Mouse (Mus musculus) neural tube, embryonic 14.5 days (tissue): ENCODE measurements around the gene Rpl23. TPM values are rescaled to one million over a fixed set of nuclear protein-coding genes. Genes with fewer than 3 reads are reported as not detected.

ENCODE experiments used
- ATAC-seq: fragments of 200-750 bp; cut with Nextera tagmentation; 2 replicates; pipeline ENCODE4 v1.8.0; 2017; ENCODE audit warnings: low read depth, mild to moderate bottlenecking, moderate TSS enrichment, moderate library complexity
- H3K27ac ChIP-seq: fragments of 300-500 bp; sonication (generic); 2 replicates; pipeline ENCODE4 v1.5.1; 2014; ENCODE audit warnings: low read depth, mild to moderate bottlenecking, control low read depth, low read length, moderate library complexity, mixed read lengths
- H3K27me3 ChIP-seq: fragments of 300-500 bp; sonication (generic); 2 replicates; pipeline ENCODE4 v1.6.1; 2014; ENCODE audit warnings: low read length; ENCODE audit not compliant: control insufficient read depth, insufficient read depth
- H3K36me3 ChIP-seq: fragments of 300-500 bp; sonication (generic); 2 replicates; pipeline ENCODE4 v1.6.1; 2014; ENCODE audit warnings: low read length, mixed read lengths; ENCODE audit not compliant: control insufficient read depth, insufficient read depth
- H3K4me1 ChIP-seq: fragments of 300-500 bp; sonication (generic); 2 replicates; pipeline ENCODE4 v1.6.1; 2014; ENCODE audit warnings: low read length; ENCODE audit not compliant: control insufficient read depth, insufficient read depth
- H3K4me2 ChIP-seq: fragments of 300-500 bp; sonication (generic); 2 replicates; pipeline ENCODE4 v1.6.1; 2014; ENCODE audit warnings: mild to moderate bottlenecking, low read depth, low read length, control low read depth
- H3K4me3 ChIP-seq: fragments of 300-500 bp; sonication (generic); 2 replicates; pipeline ENCODE4 v1.5.1; 2014; ENCODE audit warnings: low read depth, low read length, control low read depth, mixed read lengths
- H3K9ac ChIP-seq: fragments of 300-500 bp; sonication (generic); replicated peaks from 2 replicates; pipeline ENCODE4 v1.6.1; 2014; ENCODE audit warnings: low read depth, mild to moderate bottlenecking, control low read depth, low read length, mixed read lengths
- H3K9me3 ChIP-seq: fragments of 300-500 bp; sonication (generic); 2 replicates; pipeline ENCODE4 v1.6.1; 2016; ENCODE audit warnings: low read length; ENCODE audit not compliant: control insufficient read depth
- WGBS: fragments of 180-500 bp; shearing (Covaris S2); extraction: QIAGEN DNeasy Blood & Tissue Kit; methylation state at CpG from one replicate; pipeline ENCODE4 v1.1.7; 2014; 5-methylcytosine and 5-hydroxymethylcytosine counted together
- polyA plus RNA-seq: library from polyadenylated mRNA; unstranded; fragments of >200 nt; fragmentation: Nextera tagmentation; extraction: Ambion mirVana; gene quantifications from 2 replicates; pipeline ENCODE4 v1.2.1, GENCODE M21; 2014

Rpl23 gene
- polyA plus RNA-seq, 1 experiment from 2014 or later, result 347 TPM

- Histone ChIP-seq H3K27ac (peak overlapping the region; percentile 52), H3K4me3 (no peak overlapping the region), H3K4me2 (no peak overlapping the region), H3K9ac (no peak overlapping the region), H3K36me3 (peaks cover 35% of the 10 kb centered on the region), H3K27me3 (no peaks in the 10 kb centered on the region), H3K9me3 (no peaks in the 10 kb centered on the region), H3K4me1 (0 out of 2 replicates have a peak, but pooled peaks cover 3% of the 10 kb centered on the region)
- no peak for ATAC-seq
- WGBS, result 70% methylated on average over 6 of the region's 6 CpGs
These were observed 42.7 kb upstream of the Rpl23 start for GRCm38 (mm10) chr11:97824895-97825294.

DNA sequence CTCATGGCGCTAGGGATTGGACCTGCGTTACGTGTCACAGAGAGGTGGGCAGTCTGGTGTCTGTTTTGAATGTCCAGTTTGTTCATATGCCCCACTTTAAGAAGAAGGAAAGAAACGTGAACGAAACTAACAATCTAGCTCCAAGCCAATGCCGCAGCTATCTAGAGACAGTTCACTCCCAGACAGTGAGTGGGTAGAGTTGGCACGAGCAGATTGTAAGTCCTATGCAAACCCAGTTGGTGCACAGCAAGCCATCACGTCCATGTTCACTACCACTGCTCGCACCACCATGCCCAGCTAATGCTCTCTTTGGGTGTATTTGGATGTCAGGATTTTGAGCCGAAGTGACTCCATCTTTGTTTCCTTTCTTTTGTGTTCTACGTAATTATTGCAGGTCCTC lies 41.9 kb upstream of the Rpl23 start:
- Histone ChIP-seq H3K9ac (no peak overlapping the region), H3K36me3 (peaks cover 34% of the 10 kb centered on the region), H3K4me1 (0 out of 2 replicates have a peak, but pooled peaks cover 3% of the 10 kb centered on the region), H3K4me3 (no peak overlapping the region), H3K4me2 (no peak overlapping the region), H3K27ac (no peak overlapping the region), H3K9me3 (no peaks in the 10 kb centered on the region), H3K27me3 (no peaks in the 10 kb centered on the region)
- 97% methylated on average over 11 of the region's 11 CpGs for WGBS
- ATAC-seq, result no peak

- H3K4me2 ChIP-seq, result no peak overlapping the region
- no peak overlapping the region for H3K4me3 ChIP-seq
- peaks cover 33% of the 10 kb centered on the region for H3K36me3 ChIP-seq
- no peak overlapping the region for H3K9ac ChIP-seq
- WGBS, result 78% methylated on average over 20 of the region's 20 CpGs
- ATAC-seq, result no peak
- no peaks in the 10 kb centered on the region for H3K27me3 ChIP-seq
- H3K4me1 ChIP-seq, result peaks cover 7% of the 10 kb centered on the region; the same call in 1 of the 2 replicates
- H3K9me3 ChIP-seq, result no peaks in the 10 kb centered on the region
- no peak overlapping the region for H3K27ac ChIP-seq
These were observed 40.8 kb upstream of the Rpl23 start for GRCm38 (mm10) chr11:97822840-97823603.

GRCm38 (mm10) chr11:97821401-97822064 lies 39.3 kb upstream of the Rpl23 start:
- no peak overlapping the region for H3K4me3 ChIP-seq
- no peak overlapping the region for H3K27ac ChIP-seq
- no peaks in the 10 kb centered on the region for H3K9me3 ChIP-seq
- H3K27me3 ChIP-seq, result no peaks in the 10 kb centered on the region
- no peak overlapping the region for H3K9ac ChIP-seq
- H3K36me3 ChIP-seq, result peaks cover 22% of the 10 kb centered on the region
- no peak for ATAC-seq
- H3K4me1 ChIP-seq, result peaks cover 8% of the 10 kb centered on the region; the same call in 1 of the 2 replicates
- H3K4me2 ChIP-seq, result no peak overlapping the region
- WGBS, result 96% methylated on average over 8 of the region's 8 CpGs

DNA sequence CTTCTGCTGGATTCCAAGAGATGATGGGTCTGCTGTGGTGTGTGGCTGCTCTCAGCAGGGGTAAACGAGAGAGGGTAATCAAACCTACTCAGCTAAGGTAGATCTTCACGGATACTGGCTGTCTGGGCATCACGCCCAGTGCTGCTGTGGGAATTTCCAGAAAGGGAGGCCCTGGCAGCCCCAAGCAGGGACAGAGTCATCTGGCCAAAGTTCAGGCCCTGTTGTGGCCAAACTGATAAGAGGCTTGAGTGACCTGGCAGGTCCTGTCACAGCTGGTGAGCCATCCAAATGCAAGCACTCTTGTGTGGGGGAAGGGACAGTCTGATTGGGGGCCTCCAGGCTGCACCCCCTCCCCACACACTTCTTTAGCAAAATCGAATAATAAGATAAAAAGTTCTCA lies 38.6 kb upstream of the Rpl23 start:
- H3K27me3 ChIP-seq, result no peaks in the 10 kb centered on the region
- WGBS, result 71% methylated on average over 4 of the region's 4 CpGs
- peaks cover 8% of the 10 kb centered on the region; the same call in 1 of the 2 replicates for H3K4me1 ChIP-seq
- no peak overlapping the region for H3K4me3 ChIP-seq
- H3K4me2 ChIP-seq, result no peak overlapping the region
- no peaks in the 10 kb centered on the region for H3K9me3 ChIP-seq
- no peak for ATAC-seq
- H3K36me3 ChIP-seq, result peaks cover 25% of the 10 kb centered on the region
- H3K9ac ChIP-seq, result no peak overlapping the region
- no peak overlapping the region for H3K27ac ChIP-seq

DNA sequence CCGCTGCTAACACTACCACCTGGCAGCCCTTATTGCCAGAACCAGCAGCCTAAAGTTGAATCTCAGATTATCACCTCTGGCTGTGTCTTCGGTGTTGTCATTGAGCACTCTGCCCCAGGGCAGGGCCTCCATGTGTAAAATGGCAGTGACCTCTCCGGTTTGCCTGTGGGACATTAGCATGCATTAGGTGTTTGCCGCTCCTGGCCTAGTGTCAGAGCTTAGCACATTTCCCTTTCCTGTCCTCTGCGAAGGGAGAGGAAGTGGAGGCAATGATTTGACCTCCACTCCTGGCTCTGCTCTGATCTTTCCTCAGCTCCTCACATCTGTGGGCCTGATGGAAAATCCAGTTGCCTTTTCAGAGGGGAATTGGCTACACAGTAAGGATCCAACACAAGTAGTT lies 37.7 kb upstream of the Rpl23 start:
- H3K4me1 ChIP-seq, result peaks cover 8% of the 10 kb centered on the region; the same call in 1 of the 2 replicates
- ATAC-seq, result no peak
- H3K4me3 ChIP-seq, result no peak overlapping the region
- WGBS, result 85% methylated on average over 5 of the region's 5 CpGs
- no peaks in the 10 kb centered on the region for H3K27me3 ChIP-seq
- no peaks in the 10 kb centered on the region for H3K9me3 ChIP-seq
- no peak overlapping the region for H3K4me2 ChIP-seq
- H3K27ac ChIP-seq, result no peak overlapping the region
- H3K36me3 ChIP-seq, result peaks cover 27% of the 10 kb centered on the region
- no peak overlapping the region for H3K9ac ChIP-seq

- 63% methylated on average over 4 of the region's 4 CpGs for WGBS
- Histone ChIP-seq H3K27me3 (no peaks in the 10 kb centered on the region), H3K36me3 (peaks cover 23% of the 10 kb centered on the region), H3K4me2 (no peak overlapping the region), H3K9ac (no peak overlapping the region), H3K27ac (peak overlapping the region; percentile 39; the same call in 1 of the 2 replicates), H3K4me1 (peaks cover 5% of the 10 kb centered on the region; the same call in 1 of the 2 replicates), H3K4me3 (no peak overlapping the region), H3K9me3 (no peaks in the 10 kb centered on the region)
- no peak for ATAC-seq
These were observed 36.9 kb upstream of the Rpl23 start for GRCm38 (mm10) chr11:97819102-97819501.

DNA sequence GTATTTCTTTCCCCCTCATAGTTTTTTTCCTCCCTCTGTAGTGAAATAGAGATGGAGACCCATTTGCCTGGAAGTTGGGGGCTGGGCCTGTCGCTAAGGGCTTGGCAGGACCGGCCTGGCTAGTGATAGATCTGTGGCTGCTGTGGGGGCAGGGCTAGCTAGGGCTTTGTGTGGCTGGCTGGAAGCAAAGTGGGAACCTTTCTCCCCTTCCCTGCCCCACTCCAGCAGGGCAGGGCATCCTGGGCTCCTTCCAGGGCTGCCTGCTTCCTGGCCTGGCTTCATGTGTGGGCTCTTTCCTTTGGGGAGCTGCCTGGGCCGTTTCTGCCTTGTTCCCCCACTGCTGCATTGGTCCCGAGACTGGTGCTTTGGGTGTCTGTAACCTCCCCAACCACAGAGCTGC lies 36.3 kb upstream of the Rpl23 start:
- Histone ChIP-seq H3K27ac (no peak overlapping the region), H3K9ac (no peak overlapping the region), H3K27me3 (no peaks in the 10 kb centered on the region), H3K4me1 (peaks cover 8% of the 10 kb centered on the region; the same call in 1 of the 2 replicates), H3K36me3 (peaks cover 24% of the 10 kb centered on the region), H3K9me3 (no peaks in the 10 kb centered on the region), H3K4me2 (no peak overlapping the region), H3K4me3 (no peak overlapping the region)
- ATAC-seq, result peak; percentile 86; the same call in 1 of the 2 replicates
- 5% methylated on average over 4 of the region's 4 CpGs for WGBS

- no peak overlapping the region for H3K4me2 ChIP-seq
- no peaks in the 10 kb centered on the region for H3K9me3 ChIP-seq
- peaks cover 13% of the 10 kb centered on the region for H3K4me1 ChIP-seq
- H3K27me3 ChIP-seq, result no peaks in the 10 kb centered on the region
- peak overlapping the region; percentile 44; the same call in 1 of the 2 replicates for H3K27ac ChIP-seq
- H3K36me3 ChIP-seq, result peaks cover 26% of the 10 kb centered on the region
- no peak overlapping the region for H3K4me3 ChIP-seq
- no peak overlapping the region for H3K9ac ChIP-seq
- WGBS, result 68% methylated on average over 6 of the region's 6 CpGs
- ATAC-seq, result no peak
These were observed 35.8 kb upstream of the Rpl23 start for GRCm38 (mm10) chr11:97818003-97818402.
